Mouse (Mus musculus) C2C12 (cell line): ENCODE data around the gene Krt18.
A peak's percentile ranks its signal among the peaks of the same experiment; 100 is the strongest.

ENCODE experiments used
- CTCF ChIP-seq: IDR thresholded peaks from one replicate; pipeline ENCODE4 v1.5.1; 2011; ENCODE audit not compliant: control insufficient read depth, insufficient read depth, insufficient read length
- MAX ChIP-seq: IDR thresholded peaks from one replicate; pipeline ENCODE4 v1.6.1; 2011; ENCODE audit warnings: mild to moderate bottlenecking, control low read depth
- MYOG ChIP-seq: IDR thresholded peaks from one replicate; pipeline ENCODE4 v1.6.1; 2011; ENCODE audit not compliant: control insufficient read depth, insufficient read length; ENCODE audit errors: extremely low read depth

DNA sequence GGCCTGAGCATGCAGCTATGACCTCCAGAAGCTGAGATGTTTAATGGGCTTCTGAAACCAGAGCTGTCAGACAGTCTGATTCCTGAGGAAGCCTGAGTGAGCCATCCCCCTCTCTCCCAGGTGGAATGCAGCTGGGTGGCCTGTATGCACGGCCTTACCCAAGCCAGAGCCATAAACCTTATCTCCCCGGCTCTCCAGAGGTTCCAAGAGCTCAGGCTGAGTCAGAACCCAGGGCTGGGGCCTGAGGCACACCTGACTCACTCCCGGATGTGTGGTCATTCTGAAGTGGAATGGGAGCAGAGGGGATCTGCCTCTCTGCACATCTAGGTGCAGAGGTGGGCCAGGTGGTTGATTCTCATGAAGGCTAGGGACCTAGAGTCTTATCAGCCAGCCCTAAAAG lies 11.9 kb upstream of the Krt18 start:
- TF ChIP-seq MYOG, result no peak
- TF ChIP-seq MAX, result peak; percentile 62
- no peak for TF ChIP-seq CTCF
